Mouse (Mus musculus) fat pad, adult 2 months (tissue): ENCODE data around the gene Itsn1.
A peak's percentile ranks its signal among the peaks of the same experiment; 100 is the strongest.

ENCODE experiments used
- DNase-seq: peaks from one replicate; pipeline ENCODE4 v3.0.0-alpha.2; 2011; ENCODE audit warnings: low read depth, low spot score; ENCODE audit errors: extremely low read depth

Itsn1 gene

DNA sequence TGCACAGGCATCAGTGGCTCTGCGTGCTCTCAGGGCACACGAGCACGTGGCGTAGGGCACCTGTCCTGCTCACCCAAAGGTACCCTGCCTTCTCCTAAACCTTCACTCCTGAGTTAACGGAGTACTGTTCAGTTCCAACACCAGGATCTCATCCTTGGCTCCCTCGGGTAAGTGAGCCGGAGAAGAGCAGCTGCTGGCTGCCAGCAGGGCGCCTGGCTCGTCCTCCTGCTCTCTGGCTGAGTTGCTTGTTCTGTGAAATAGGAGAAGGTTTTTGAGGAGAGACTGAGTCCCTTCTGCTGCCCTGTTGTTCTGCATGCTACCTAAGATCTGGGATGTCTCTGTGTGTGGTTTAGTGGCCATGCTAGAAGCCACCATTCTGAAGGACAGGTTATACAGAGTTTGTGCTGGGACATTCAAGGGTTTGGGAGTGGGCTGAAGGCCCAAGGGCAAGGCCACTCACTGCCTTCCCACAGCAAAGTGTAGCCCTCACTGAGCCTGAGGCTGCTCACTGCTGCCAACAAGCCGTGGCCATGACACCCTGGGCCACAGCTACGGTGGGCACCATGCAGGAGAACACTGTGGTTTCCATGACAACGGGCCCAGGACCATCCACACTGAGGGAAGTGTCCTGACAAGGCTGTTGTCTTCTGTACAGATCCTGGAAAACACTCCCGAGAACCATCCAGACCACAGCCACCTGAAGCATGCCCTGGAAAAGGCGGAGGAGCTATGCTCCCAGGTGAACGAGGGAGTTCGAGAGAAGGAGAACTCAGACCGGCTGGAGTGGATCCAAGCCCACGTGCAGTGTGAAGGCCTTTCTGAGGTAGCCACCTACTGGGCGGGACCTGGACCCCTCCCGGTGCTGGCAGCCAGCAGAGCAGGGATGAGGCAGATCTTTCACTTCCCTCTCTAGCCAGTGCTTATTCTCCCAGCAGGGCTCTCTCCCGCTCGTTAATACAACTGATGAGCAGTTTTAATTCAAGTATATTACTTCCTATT lies 170.1 kb downstream of the Itsn1 start:
- no peak for DNase-seq

DNA sequence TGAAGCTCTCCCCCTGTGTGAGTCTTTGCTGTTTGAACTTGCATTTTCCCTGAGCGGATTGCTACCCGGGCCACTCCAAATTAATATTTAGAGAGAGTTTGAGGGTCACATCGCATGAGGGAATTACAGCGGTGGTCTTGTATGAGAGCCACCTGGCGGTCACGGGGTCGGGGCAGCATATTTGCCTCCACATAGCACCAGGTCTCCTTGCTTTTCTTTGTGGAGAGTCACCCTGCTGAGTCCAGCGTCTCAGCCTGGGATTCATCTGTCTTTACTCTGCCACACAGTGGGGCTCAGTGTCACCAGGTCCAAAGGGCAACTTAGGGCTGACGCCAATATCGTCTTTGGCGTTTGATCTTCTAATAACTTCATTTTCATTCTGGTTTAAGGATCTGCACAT lies 171.2 kb downstream of the Itsn1 start:
- no peak for DNase-seq

GRCm38 (mm10) chr16:91903801-91904506 lies 174.9 kb downstream of the Itsn1 start:
- no peak for DNase-seq

DNA sequence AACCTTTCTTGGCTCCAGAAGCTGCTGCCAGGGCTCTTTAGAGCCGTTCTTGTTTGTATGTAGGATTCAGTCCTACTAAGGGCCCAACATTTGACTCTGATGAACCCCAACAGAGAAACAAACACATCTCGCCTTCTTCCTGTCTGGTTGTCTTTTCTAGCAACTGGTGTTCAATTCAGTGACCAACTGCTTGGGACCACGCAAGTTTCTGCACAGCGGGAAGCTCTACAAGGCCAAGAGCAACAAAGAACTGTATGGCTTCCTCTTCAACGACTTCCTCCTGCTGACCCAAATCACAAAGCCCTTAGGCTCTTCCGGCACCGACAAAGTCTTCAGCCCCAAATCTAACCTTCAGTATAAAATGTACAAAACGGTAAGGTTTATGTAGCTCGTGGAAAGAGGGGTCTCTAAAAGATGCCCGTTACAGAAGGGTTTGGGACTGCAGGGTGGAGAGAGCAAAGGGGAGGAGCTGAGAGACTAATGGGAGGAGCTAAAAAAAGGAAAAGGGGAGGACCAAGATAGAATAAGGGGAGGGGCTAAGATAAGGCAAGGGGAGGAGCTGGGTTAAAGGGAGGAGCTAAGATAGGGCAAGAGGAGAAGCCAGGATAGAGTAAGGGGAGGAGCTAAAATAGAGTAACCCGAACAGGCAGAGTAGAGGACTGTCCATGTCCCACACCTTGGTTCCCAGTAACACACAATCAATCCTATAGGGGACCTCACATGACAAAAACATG lies 176.2 kb downstream of the Itsn1 start:
- DNase-seq, result no peak

- DNase-seq, result no peak
These were observed 176.9 kb downstream of the Itsn1 start for GRCm38 (mm10) chr16:91905987-91906386.

- no peak for DNase-seq
These were observed 177.6 kb downstream of the Itsn1 start for GRCm38 (mm10) chr16:91906672-91907071.

DNA sequence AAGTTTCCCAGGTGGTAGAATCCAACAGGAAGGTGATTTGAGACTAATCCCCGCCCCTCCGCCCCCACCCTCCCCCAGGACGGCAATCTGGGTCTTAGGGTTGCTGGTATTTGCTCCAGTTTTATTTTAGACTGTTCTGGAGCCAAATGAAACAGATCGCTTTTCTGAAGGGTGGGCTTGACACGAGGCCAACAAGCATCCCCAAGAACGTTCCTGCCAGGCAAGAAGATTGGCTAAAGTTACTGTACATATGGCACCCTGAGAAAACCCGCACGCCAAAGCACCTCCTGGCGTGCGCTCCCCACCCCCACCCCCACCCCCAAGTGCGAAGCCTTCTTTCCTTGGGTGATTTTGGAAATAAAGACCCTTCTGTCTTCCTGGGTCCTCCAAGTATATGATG lies 178.1 kb downstream of the Itsn1 start:
- DNase-seq, result no peak

DNA sequence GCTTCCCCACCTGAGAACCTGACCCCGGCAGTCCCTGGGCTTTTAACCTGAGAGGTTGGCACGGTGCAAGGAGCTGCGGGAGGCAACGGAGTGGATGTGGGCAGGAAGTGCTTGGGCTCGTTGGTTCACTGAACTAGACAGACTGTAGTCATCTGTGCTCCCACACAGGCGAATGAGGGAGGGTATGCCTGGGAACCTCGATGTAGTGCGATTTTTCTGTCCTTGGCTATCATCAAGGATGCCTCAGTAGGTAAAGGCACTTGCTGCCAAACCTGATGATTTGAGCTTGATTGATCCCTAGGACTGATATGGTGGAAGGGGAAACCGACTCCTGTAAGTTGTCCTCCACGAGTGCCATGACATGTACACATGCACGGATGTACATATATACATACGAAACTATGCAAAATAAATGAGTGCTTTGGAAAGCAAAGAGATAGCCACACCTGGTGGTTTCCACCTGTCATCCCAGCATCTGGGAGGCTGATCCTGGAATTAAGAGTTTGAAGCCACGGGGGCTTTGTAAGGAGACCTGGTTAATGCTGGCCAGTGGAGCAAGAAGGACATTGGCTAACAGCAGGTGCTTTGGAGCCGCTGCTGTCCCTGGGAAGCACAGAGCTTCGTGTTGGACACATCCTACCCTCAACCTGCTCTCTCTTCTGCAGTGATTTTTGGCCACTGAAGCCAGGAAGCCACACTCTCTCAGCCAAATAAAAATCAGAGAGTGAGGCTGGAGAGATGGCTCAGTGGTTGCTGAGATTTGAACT lies 180.7 kb downstream of the Itsn1 start:
- no peak for DNase-seq

DNA sequence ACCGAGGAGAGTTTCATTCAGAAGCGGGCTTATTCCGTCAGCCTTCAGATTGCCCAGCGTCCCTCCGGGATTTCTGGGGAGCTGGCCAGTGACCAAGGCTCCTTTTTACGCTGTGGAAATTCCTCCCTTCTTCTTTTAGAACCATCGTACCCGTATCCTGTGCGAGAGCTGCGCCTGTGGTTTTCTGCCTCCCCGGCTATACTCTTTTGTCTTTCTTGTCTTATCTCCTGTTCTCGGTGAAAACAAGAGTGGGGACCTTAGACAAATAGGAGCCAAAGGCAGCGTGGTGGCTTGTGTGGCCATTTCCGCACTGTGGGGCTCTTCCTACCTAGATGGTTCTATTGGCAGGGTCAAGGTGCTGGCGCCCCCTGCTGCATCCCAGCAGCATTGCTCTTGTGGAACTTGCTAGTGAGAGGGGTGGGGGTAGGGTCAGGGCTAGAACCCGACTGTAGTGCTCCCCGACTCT lies 188.6 kb downstream of the Itsn1 start:
- DNase-seq, result no peak

DNA sequence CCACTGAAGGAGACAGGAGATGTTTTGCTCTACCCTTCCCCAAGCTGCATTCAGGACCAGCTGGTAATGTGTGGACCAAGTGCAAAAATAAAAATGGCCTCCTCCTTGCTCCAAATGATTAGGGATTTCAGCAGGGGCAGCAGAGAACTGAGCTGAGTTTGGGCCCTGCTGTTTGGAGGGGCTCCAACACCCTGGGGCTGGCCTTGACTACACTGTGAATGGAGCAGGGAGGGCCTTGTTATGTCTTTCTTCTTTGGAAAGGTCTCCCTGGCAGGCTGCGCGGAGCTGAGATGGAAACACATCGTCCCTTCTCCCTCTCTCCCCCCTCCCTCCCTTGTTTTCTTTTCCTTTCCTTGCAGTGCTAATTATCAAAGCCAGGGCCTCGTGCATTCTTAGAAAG lies 189.4 kb downstream of the Itsn1 start:
- no peak for DNase-seq

DNA sequence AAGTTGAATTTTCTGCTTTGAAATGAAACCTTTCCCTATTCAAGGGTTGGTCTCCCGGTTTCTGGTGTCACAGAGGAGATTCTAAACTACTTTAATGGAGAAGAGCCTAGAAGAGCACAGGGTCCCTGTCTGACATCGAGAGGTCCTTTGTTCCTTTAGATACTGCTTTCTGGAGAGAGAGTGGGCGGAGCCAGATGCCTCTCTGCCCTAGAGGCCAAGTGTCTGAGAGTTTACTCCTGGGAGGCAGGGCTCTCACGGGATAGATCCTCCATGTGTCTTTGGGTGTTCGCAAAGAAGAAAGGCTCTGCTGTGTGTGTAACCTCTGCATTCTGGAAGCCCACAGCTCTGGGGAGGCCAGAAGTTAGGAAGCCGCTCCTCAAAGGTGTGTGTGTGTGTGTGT lies 190.0 kb downstream of the Itsn1 start:
- DNase-seq, result no peak

- DNase-seq, result no peak
These were observed 192.3 kb downstream of the Itsn1 start for GRCm38 (mm10) chr16:91921340-91921739.

DNA sequence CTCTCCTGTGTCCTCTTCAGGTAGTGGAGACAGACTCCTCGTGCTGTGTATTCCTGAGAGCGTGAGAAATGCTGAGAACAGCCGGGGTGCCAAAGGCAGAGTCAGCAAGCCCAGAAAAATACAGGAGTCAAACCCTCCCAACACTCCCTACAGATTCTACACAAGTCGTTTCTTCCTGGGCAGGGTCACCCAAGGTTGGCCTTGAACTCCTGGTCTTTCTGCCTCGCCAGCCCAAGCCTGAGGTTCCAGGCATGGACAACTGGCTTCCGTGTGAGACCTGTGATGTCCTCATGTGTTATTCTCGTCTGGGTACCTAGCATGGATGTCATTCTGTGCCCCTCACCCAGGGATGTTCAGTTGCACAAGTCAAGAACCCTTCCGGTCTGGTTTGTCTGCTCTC lies 193.9 kb downstream of the Itsn1 start:
- no peak for DNase-seq

- DNase-seq, result no peak
These were observed 195.3 kb downstream of the Itsn1 start for GRCm38 (mm10) chr16:91924426-91924825.

- DNase-seq, result no peak
These were observed 199.0 kb downstream of the Itsn1 start for GRCm38 (mm10) chr16:91927911-91928630.

DNA sequence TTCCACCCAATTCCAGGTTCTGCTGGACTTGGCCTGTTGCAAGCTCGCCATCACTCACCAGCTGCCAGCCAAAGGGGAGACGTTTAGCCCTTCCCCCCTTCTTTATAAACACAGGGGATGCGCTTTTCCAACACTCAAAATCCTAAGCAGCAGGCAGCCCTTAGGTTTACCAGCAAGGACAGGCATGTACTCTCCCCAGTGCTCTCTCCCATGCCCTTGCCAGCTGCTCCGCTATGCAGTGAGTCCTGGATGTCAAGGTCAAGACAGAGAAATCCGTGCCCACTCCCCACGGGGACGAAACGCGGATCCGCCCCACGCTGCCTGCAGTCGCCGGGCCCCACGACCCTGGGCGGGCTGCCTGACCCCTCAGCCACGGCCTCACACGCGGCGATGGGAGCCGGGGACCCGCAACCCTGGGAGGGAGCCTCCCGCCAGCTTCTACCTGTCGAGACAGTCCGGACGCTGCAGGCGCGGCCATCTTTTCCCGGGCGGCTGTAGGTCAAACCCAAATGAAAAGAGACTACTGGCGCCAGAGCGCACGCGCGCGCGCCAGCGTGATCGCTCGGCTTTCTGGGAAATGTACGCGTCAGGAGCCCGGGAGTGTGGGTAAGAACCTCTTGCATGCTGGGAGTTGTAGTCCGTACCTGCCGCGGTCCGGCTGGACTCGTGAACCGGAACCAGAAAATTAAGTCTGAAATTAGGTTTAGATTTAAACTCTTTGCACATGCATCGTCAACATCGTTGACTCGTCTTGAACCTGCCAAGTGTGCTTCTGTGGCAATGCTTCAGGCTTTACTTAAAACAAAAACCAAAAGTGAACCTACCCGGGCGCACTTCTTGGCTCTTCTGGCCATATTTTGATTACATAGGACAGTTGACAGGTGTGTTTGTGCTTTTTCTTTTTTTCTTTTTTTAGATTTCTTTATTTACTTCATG lies 202.3 kb downstream of the Itsn1 start:
- peak; percentile 67 for DNase-seq

GRCm38 (mm10) chr16:91932082-91932690 lies 203.1 kb downstream of the Itsn1 start:
- DNase-seq, result no peak

GRCm38 (mm10) chr16:91932843-91933518 lies 203.9 kb downstream of the Itsn1 start:
- no peak for DNase-seq
